Mouse (Mus musculus) forebrain, postnatal 0 days (tissue): ENCODE results near the gene Ccdc85c. TPM values are rescaled to one million over a fixed set of nuclear protein-coding genes. Genes with fewer than 3 reads are reported as not detected.

Source experiments
- ATAC-seq: fragments of 200-750 bp; cut with Nextera tagmentation; 2 replicates; pipeline ENCODE4 v1.8.0; 2017; ENCODE audit warnings: mild to moderate bottlenecking, moderate library complexity
- DNase-seq: peaks from one replicate; pipeline ENCODE4 v3.0.0-alpha.2; 2015
- H3K27ac ChIP-seq: fragments of 300-500 bp; sonication (generic); 2 replicates; pipeline ENCODE4 v1.5.1; 2014; ENCODE audit warnings: low read depth, mild to moderate bottlenecking, antibody characterized with exemption, low read length, moderate library complexity, mixed read lengths
- H3K27me3 ChIP-seq: fragments of 300-500 bp; sonication (generic); 2 replicates; pipeline ENCODE4 v1.6.1; 2014; ENCODE audit warnings: mild to moderate bottlenecking, low read length, mixed read lengths; ENCODE audit not compliant: insufficient read depth
- H3K36me3 ChIP-seq: fragments of 300-500 bp; sonication (generic); 2 replicates; pipeline ENCODE4 v1.6.1; 2014; ENCODE audit warnings: mild to moderate bottlenecking, moderate library complexity; ENCODE audit not compliant: insufficient read depth
- H3K4me1 ChIP-seq: fragments of 300-500 bp; sonication (generic); 2 replicates; pipeline ENCODE4 v1.6.1; 2014; ENCODE audit warnings: antibody characterized with exemption; ENCODE audit not compliant: insufficient read depth
- H3K4me2 ChIP-seq: fragments of 300-500 bp; sonication (generic); 2 replicates; pipeline ENCODE4 v1.6.1; 2014; ENCODE audit warnings: low read depth, mild to moderate bottlenecking, moderate library complexity
- H3K4me3 ChIP-seq: fragments of 300-500 bp; sonication (generic); 2 replicates; pipeline ENCODE4 v1.5.1; 2014; ENCODE audit warnings: low read depth, low read length, mixed read lengths
- H3K9ac ChIP-seq: fragments of 300-500 bp; sonication (generic); 2 replicates; pipeline ENCODE4 v1.6.1; 2014; ENCODE audit warnings: mild to moderate bottlenecking
- H3K9me3 ChIP-seq: fragments of 300-500 bp; sonication (generic); 2 replicates; pipeline ENCODE4 v1.6.1; 2016; ENCODE audit warnings: low read length
- CTCF ChIP-seq: sonication (generic); IDR thresholded peaks from 2 replicates; pipeline ENCODE4 v1.5.1; 2016; ENCODE audit warnings: antibody characterized with exemption, control low read depth, low read depth
- WGBS: fragments of 180-500 bp; shearing (Covaris S2); extraction: QIAGEN DNeasy Blood & Tissue Kit; methylation state at CpG from one replicate; pipeline ENCODE4 v1.1.7; 2014; 5-methylcytosine and 5-hydroxymethylcytosine counted together
- polyA plus RNA-seq: library from polyadenylated mRNA; unstranded; fragments of >200 nt; fragmentation: Nextera tagmentation; extraction: Ambion mirVana; gene quantifications from 2 replicates; pipeline ENCODE4 v1.2.1, GENCODE M21; 2015
- total RNA-seq: library from RNA; depleted of rRNA; stranded (reverse); fragments of >200 nt; gene quantifications from 2 replicates; pipeline ENCODE4 v1.2.3, GENCODE M21; 2014

Ccdc85c gene
- total and polyA plus RNA-seq, 2 experiments from 2014 or later = 15.5 to 66.1 TPM

DNA sequence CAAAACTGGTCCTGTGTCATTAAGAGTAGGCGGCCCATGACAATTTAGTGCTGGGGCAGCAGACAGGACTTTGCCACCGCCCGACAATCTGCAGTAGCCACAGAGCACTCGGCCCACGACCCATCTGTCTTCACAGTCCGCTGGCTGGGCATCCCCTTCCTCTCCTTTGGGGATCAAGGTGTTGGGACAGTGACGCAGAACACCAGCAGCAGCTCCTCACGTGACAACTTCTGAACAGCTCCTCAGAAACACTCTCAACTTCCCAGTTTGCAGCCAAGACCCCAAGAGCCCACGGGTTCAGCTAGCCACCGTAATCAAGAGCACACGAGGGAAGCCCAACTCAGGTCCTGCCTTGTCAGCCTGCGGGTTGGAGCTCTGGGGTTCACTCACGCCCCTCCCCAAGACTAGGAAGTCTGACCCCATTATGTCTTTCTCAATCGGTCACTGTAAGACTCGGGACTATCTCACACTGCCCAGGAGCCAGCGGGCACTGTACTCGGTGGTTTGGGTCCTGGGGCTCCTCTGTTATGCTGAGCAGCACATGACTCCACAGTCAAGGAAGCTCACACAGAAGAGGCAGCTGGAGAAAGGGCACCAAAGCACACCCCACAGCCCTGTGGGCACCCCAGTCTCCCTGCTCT, 36.7 kb downstream of the Ccdc85c start:
- ATAC-seq (no peak), DNase-seq (no peak)
- Histone ChIP-seq H3K4me2 (no peak overlapping the region), H3K27ac (no peak overlapping the region), H3K4me1 (peaks cover 33% of the 10 kb centered on the region), H3K4me3 (no peak overlapping the region), H3K9ac (no peak overlapping the region), H3K36me3 (no peaks in the 10 kb centered on the region), H3K27me3 (no peaks in the 10 kb centered on the region), H3K9me3 (no peaks in the 10 kb centered on the region)
- 80% methylated on average over 17 of the region's 17 CpGs for WGBS
- TF ChIP-seq CTCF = no peak

DNA sequence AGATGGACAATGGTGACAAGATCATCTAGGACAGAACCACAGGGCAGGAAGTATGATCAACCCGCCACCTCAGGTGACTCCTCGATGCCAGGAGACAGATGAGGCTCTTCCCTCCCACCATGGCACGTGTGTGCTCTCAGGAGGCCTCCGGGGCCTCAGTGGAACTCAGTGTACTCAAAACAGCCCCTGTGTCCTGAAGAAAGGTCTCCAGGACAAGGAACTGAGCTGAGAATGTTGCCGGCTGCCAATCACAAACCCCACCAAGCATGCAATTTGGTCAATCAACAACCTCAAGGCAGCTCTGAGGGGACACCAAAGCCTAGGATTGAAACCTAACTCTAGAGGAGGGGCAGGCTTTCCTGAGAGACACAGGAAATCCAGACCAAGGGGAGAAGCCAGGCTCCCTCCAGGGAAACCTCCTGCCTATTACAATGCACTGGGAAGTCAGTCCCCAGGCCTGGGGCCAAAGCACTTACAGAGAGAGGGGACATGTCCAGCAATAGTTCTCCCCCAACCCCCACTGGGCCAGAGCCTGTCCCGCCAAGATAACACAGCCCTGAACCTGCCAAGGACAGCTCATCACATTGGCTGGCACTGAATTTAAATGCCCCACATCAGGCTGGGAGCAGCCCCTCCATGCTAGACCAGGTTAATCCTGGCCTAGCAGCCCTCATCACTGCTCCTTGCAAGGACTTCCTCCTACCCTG, 37.8 kb downstream of the Ccdc85c start:
- no peak for TF ChIP-seq CTCF
- ATAC-seq = no peak
- H3K4me1 ChIP-seq = peaks cover 33% of the 10 kb centered on the region

GRCm38 (mm10) chr12:108235976-108236555, 39.2 kb downstream of the Ccdc85c start:
- no peak for DNase-seq
- Histone ChIP-seq H3K36me3 (no peaks in the 10 kb centered on the region), H3K27ac (no peak overlapping the region), H3K27me3 (no peaks in the 10 kb centered on the region), H3K9me3 (no peaks in the 10 kb centered on the region), H3K4me3 (no peak overlapping the region), H3K4me1 (peaks cover 26% of the 10 kb centered on the region), H3K9ac (no peak overlapping the region), H3K4me2 (no peak overlapping the region)
- ATAC-seq = no peak
- 60% methylated on average over 18 of the region's 18 CpGs for WGBS
- TF ChIP-seq CTCF = no peak

More for the DNA sequence above, 37.8 kb downstream of the Ccdc85c start:
- H3K36me3 ChIP-seq = no peaks in the 10 kb centered on the region
- no peak overlapping the region for H3K27ac ChIP-seq
- DNase-seq = no peak
- no peak overlapping the region for H3K9ac ChIP-seq
- no peaks in the 10 kb centered on the region for H3K9me3 ChIP-seq
- WGBS = 75% methylated on average over 6 of the region's 6 CpGs
- H3K4me2 ChIP-seq = no peak overlapping the region
- no peaks in the 10 kb centered on the region for H3K27me3 ChIP-seq
- H3K4me3 ChIP-seq = no peak overlapping the region

- Histone ChIP-seq H3K9me3 (no peaks in the 10 kb centered on the region), H3K4me1 (peaks cover 15% of the 10 kb centered on the region), H3K9ac (no peak overlapping the region), H3K4me2 (no peak overlapping the region), H3K36me3 (no peaks in the 10 kb centered on the region), H3K27ac (no peak overlapping the region), H3K27me3 (no peaks in the 10 kb centered on the region), H3K4me3 (no peak overlapping the region)
- no peak for TF ChIP-seq CTCF
- DNase-seq (no peak), ATAC-seq (no peak)
- WGBS = 77% methylated on average over 14 of the region's 14 CpGs
These were observed 40.2 kb downstream of the Ccdc85c start for GRCm38 (mm10) chr12:108234832-108235602.

DNA sequence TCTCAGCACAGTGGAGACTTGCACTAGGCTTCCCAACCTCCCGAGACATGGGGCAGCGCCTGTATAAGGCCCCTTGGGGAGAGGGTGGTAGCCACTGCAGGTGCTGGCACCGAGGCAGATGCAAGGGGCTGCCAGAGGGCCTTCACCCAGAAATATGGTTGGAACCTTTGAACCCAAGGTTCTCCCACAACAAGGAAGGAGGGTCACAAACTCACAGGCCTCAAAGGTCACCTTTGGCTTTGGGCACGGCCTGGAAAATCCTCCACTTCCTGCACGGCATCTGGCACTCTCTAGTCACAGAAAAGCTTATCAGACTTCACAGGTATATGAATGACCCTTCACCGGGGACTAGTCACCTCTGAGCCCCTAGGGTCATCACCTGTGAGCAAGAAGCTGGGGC, 41.5 kb downstream of the Ccdc85c start:
- Histone ChIP-seq H3K27me3 (no peaks in the 10 kb centered on the region), H3K36me3 (no peaks in the 10 kb centered on the region), H3K27ac (no peak overlapping the region), H3K4me1 (peaks cover 4% of the 10 kb centered on the region; the same call in 1 of the 2 replicates), H3K4me3 (no peak overlapping the region), H3K9me3 (no peaks in the 10 kb centered on the region), H3K9ac (no peak overlapping the region), H3K4me2 (no peak overlapping the region)
- 92% methylated on average over 6 of the region's 6 CpGs for WGBS
- ATAC-seq (no peak), DNase-seq (no peak)
- no peak for TF ChIP-seq CTCF

DNA sequence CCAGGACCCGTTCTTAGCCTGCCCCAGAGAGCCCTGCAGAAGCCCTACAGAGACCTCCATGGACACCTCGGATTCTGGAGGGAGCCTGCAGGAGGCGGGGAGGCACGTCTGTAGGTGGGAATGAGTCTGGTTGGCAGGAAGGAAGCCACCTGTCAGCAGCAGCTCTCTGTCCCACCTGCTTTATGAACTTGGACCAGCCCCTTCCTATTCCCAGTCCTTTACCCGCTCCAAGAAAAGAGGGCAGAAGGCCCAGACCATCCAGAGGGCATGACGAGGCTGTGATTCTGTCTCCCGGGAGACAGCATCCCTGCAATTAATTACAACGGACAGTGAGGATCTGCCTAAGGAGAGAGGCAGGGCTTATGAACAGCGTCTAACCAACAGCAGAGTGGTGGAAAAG, 43.3 kb downstream of the Ccdc85c start:
- Histone ChIP-seq H3K4me1 (peaks cover 2% of the 10 kb centered on the region; the same call in 1 of the 2 replicates), H3K4me3 (no peak overlapping the region), H3K27me3 (no peaks in the 10 kb centered on the region), H3K9me3 (no peaks in the 10 kb centered on the region), H3K27ac (no peak overlapping the region), H3K36me3 (no peaks in the 10 kb centered on the region), H3K9ac (no peak overlapping the region), H3K4me2 (no peak overlapping the region)
- ATAC-seq = peak; percentile 28; the same call in 1 of the 2 replicates
- 23% methylated on average over 9 of the region's 9 CpGs for WGBS
- no peak for DNase-seq
- no peak for TF ChIP-seq CTCF
